Mouse (Mus musculus) small intestine, adult 2 months (tissue): ENCODE measurements around the gene Gm38394.

Experiments
- CTCF ChIP-seq: fragments of 200-500 bp; IDR thresholded peaks from 2 replicates; pipeline ENCODE4 v1.5.1; 2012; ENCODE audit warnings: low read depth, mild to moderate bottlenecking, control low read depth, inconsistent platforms, low read length, moderate library complexity, mixed read lengths; ENCODE audit not compliant: insufficient replicate concordance, insufficient read length; ENCODE audit errors: extremely low read depth
- POLR2A ChIP-seq: fragments of 200-500 bp; IDR thresholded peaks from 2 replicates; pipeline ENCODE4 v1.6.1; 2012; ENCODE audit warnings: low read depth, mild to moderate bottlenecking, control low read depth, inconsistent platforms, low read length, moderate library complexity

DNA sequence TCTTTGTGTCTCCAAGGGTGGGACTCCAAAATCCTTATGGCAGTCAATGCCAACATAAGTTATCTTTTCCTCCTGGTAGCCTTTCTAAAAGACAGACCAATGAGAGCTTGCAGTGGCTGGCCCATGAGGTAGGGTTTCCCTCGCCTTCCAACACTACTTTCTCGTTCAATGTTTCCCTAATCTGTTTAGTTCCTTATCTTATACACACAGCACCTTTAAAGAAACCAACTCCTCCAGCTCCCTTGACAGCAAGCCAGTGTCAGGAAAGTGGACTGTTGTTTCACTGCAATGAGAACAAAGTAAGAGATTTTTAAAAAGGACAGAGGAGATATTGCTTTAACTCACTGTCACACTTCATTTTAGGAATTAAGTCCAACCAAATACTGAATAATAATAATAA lies 43.2 kb downstream of the Gm38394 start:
- no peak for TF ChIP-seq CTCF
- no peak for TF ChIP-seq POLR2A
